Mouse (Mus musculus): Measurements from ENCODE around the gene Col7a1.

The Col7a1 gene

DNA sequence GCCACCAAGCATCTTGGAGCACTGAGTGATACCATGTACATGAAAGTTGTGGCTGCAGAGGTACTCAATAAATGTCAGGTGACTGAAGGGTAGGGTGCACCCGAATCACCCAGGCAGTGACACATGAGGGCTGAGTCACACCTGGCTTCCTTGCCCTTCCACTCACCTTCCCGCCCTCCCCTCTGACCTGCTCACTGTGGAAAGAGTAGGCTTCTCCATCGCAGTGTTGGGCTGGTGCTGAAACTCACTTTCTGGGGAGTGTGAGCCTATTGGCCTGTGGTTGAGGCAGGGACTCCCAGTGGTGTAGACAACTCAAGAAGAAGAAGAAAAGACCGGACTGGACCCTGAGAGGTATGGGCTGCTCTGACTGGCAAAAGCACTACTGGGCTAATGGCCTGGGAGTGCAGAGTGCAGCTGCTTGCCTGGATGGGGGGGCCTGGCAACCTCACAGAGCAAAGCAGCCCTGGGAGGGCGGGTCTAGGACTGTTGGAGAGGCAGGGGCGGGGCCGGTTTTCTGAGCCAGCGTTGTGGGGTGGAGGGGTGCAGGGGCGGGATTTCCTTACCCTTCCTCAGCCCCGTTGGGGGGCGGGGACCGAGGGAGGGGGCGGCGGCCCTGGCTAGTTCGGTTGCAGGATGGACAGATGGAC, 34.4 kb downstream of the Col7a1 start:
- peak; percentile 30 for DNase-seq

DNA sequence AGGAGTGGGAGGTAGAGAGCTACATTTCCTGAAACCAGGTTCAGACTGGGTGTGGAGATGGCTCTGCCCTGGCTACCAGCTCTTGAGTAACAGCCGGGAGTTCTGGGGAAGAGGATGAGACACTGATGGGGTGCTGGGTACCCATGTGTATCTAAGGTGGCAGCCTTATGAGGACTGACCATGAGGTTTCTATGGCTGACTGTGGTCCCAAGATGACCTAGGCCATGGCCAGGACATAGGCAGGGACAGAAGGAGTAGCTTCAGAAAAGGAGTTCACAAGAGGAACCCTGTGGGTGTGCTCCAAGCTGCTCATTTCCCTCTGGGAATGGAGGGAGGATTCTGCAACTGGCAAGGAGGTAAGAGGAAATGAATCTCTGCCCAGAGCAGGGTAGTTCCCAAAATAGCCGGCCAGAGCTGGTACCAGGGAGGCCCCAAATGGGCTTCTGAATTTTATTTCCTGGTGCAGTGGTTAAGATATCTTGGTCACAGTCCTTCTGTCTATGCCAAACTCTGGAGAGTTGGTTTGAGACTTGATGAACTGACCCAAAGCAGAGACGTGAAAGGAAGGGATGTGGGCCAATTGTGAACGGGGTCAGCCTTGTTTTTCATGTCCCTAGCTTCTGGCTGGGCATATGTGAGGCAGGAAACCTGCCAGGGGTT, 36.5 kb downstream of the Col7a1 start:
- DNase-seq = no peak

DNA sequence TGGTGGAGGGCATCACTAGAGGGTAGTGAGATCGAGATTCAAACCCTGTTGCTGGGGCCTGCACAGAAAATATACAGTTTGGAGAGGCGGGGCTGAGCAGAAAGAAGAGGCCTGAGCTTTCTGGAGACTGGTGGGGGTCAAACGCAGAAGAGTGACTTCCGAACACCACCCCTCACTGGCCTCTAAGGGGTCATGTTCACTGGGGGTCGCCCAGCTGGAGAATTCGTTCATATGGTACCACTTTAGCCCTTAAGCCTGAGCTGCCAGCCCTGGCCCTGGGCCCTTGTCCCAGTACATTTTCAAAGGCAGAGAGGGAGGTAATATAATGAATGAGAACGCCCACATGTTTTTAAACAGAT, 37.1 kb downstream of the Col7a1 start:
- no peak for DNase-seq

DNA sequence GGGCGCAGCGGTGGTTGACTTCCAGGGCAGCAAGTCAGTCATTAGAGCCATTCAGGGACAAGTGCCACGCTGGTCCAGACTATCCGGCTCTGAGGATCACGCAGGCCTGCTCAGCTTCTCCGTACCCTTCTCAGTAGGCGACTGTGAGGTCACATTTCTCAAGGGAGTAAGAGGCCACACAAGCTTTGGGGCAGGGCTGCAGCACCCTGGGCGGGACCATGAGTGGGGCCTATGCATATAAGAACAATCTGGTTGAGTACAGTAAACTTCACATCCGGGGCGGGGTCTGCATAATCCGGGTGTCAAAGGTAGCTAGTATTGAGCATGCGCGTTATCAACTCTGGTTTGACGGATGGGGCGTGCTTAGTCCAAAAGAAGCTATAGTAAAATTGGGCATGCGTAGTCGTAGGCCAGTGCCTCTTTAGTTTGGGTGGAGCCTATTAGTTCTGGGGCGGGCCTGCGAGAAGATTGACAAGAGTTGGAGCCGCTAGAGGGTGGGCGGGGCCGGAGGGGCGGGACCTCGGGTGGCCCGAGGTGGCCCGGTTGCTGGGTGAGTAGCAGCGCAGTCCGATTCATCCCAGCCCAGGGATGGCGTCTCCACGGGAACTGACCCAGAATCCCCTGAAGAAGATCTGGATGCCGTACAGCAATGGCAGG, 38.2 kb downstream of the Col7a1 start, which contains the start of gene Pfkfb4:
Pfkfb4 (plus strand) TSS at position 351 of the 657 bp plus-strand sequence.
- DNase-seq = peak; percentile 83

GRCm38 (mm10) chr9:108992085-108992469, 38.7 kb downstream of the Col7a1 start:
- DNase-seq = no peak

DNA sequence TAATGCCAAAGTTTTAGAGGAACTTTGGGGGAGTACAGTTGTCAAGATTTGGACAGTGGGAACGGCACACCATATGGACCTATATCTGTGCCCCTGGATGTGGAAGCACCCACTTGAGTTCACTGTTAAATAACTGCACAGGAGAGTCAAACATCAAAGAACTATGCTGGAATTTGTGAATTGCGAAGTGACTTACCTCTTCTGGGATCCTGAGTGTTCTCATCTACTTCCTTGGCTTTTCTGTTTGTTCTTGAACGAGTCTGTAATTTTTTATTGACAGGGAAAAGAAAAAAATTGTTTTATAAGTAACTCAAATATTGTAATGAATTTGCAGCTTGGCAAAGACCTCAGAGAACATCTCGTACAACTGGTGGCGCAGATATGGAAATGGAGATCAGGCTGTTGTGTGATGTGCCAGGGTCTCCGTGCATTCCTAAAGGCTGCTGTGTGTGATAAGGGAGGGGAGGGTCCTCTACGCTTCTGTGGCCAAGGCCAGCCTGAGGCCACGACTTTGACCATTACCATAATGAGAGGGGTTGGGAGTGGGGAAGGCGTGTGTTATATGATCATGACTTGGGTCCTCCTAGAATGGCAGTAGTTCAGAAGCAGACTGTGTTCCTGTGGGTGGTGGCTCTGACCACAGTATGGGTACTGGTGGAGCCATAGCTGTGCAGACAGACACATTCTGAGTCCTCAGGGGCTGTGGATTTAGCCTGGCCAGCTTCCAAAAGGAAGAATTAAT, 39.4 kb downstream of the Col7a1 start:
- no peak for DNase-seq

DNA sequence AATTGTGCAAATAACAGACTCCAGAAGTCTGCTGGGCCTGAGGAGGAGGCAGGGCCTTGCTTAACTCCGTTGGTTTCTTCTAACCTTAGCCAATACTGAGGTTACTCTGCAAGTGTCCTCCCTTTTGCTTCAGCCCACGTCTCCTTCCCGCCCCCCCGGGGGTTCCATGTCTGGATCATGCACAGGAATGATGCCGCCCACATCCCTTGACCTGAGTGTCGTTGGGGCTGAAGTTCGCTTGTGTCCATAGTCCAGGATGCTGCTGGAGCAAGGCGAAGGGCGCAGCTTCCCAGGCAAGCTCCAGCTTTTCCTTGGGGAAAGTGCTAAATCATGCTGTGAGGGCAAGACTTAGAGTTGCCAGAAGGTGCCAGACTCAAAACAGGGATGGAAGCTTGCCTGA, 43.0 kb downstream of the Col7a1 start:
- no peak for DNase-seq

DNA sequence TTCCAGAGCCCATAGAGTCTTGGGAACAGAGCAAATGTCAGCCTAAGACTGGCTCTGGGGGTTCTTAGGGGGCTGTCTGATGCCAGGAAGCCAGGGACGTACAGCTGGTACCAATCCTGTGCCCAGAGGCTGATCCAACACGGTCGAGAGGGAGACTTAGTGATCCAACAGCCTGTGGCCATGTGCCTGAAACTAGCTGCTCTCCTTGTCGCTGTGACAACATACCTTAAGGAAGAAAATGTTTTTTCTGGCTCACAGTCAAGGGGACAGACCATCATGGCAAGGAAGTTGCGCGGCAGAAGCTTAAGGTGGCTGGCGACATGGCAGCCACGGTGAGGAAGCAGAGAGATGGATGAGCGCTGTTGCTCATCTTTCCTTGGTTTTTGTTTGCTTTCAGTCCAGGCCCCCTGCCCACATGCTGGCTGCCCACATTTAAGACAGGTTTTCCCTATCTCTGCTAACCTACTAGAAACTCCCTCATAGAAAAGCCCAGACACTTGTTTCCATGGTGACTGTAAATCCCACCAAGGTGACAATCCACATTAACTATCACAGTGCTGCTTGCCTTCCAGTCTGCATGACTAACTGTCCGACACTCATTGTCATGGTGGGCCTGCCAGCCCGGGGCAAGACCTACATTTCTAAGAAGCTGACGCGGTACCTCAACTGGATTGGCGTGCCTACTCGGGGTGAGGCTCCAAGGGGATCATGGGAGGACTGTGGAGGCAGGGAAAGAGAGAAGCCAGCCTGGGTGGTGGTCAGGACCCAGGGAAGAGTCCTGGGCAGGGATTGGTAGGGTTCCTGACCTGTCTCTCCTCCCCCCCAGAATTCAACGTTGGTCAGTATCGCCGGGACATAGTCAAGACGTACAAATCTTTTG, 45.1 kb downstream of the Col7a1 start:
- peak; percentile 8 for DNase-seq

GRCm38 (mm10) chr9:108999167-108999526, 45.8 kb downstream of the Col7a1 start:
- DNase-seq = peak; percentile 22

GRCm38 (mm10) chr9:109000726-109001125, 47.3 kb downstream of the Col7a1 start:
- DNase-seq = peak; percentile 59

DNA sequence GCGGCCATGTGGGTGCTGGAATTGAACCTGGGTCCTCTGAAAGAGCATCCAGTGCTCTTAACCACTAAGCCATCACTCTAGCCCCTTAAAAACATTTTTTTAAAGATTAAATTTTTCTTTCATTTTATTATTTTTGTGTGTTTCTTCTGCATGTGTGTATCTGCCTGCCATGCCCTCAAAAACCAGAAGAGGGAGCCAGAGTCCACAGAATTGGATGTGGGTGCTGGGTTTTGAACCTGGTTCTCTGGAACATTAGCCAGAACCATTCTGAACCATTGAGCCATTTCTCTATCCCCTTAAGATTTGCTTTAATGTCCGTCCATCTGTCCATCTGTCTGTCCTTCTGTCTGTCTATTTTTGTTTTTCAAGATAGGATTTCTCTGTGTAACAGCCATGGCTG, 49.8 kb downstream of the Col7a1 start:
- peak; percentile 55 for DNase-seq

- peak; percentile 4 for DNase-seq
Measured at GRCm38 (mm10) chr9:109007025-109007780, 53.8 kb downstream of the Col7a1 start.

GRCm38 (mm10) chr9:109008081-109008480, 54.7 kb downstream of the Col7a1 start:
- DNase-seq = no peak

GRCm38 (mm10) chr9:109008994-109009635, 55.7 kb downstream of the Col7a1 start:
- no peak for DNase-seq

DNA sequence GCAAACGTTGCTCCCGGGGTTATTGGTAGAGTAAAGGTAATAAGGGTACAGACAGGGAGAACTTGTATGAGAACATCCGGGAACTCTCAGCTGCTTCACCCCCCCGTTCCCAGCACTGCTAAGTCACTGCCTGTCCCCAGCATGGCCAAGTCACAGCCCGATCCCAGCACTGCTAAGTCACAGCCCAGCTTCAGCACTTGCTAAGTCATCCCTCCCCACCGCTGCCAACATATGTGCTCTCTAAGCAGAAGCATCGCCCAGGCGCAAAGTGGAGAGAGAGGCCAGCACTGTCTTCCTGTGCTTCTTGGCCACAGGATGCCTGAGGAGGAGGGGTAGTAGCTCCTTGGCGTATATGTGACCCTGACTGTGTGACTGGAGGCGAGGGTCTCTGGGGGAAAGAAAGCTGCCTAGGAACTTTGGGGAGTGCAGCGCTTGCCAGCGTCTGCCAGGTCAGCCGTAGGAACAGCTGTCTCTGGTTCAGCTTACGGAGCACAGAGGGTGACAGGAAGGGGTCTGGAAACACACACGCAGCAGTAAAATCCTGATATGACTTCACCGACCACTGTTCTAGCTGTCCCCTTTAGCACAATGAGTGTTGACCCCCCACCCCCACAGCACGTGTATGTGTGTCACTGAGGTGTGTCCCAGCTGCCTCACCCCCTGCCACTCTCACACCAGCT, 56.4 kb downstream of the Col7a1 start:
- DNase-seq = peak; percentile 47

DNA sequence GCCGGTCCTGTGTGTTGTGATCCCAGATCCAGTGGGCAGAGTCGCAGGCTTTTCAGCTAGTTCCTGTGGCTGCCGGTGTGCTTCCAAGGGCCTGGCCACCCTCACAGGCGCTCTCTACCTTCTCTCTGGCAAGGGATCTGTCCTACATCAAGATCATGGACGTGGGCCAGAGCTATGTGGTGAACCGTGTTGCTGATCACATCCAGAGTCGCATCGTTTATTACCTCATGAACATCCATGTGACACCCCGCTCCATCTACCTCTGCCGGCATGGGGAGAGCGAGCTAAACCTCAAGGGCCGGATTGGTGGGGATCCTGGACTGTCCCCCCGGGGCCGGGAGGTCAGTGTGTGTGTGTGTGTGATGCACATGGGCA, 56.9 kb downstream of the Col7a1 start:
- DNase-seq = no peak

DNA sequence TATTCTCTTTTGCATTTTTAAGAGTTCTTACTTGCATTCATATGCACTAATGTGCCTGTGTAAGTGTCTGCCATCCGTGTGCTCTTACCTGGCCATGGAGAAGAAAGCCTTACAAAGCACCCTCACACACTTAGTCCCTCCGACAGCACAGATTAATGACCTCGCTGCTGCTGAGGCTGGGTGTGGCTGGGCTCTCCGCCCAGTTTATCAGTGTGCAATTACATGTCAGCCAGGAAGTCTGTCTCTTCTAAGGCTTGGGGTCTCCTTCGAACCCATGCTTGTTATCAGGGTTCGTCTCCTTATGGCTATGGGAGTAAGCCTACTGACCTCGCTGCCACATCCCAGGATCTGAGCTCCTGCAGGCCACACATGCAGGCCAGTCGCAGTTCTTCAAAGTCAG, 62.0 kb downstream of the Col7a1 start:
- no peak for DNase-seq

DNA sequence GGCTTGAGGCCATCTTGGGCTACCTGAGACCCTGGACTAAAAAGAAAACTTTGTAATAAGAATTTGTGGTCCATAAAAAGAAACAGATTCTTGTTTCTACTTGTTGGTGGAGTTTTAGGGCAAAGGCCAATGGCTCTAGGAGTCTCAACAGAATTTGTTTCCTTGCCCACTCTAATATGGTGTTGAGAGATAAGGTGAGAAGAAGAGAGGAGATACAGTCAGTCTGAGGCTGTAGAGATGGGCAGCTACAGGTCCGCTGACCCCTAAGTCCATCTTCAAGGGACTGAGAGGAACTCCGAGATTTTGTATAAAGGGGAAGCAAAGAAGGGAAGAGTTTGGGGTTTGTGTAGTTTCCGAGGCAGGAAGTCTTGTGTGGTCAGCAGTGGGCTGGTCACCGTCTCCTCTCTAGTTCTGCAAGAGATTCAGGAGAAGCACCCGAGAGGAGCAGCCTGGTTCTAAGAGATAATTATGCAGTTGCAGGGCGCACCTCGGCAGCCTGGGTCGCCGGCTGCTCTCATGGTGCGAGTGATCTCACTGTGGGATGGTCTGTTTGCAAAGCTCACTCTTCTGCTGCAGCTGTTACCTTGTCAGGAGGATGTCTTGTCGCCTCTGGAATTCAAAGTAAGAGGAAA, 63.7 kb downstream of the Col7a1 start:
- no peak for DNase-seq

DNA sequence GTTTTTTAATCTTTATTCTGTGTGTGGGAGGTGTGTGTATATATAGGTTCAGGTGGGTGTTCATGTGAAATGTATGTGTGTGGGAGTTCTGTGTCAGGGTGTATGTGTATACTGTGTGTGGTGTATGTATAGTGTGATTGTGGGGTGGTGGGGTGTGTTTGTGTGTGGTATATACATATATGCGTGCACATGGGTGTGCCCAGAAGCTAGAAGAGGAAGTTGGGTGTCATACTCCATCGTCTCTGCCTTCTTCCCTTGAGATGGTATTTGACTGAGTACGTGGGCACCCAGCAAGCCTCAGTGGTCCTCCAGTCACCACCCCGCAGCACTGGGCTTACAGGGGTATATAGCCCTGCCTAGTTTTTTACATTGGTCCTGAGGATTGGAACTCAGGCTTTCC, 68.0 kb downstream of the Col7a1 start:
- no peak for DNase-seq
